Mouse (Mus musculus): ENCODE measurements around the gene Lrrc75a.

DNA sequence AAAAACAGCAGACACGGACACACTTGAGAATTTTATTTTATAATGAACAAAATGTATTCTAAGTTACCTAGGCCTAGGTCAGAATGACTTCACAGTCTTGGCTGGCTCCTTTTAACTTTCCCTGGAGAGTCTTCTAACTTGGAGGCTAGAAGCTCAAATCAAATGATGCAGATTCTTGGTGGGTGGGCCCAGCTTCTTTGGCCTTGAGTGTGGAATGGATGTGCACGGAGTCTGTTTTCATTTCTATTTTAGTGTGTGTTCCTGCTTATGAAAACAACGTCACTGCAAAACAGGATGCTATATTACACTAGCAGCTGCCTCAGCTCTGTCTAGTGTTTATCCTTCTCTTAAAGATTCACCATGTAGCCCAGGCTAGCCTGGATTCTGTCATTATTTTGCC lies 12.9 kb downstream of the Lrrc75a start:
- TF ChIP-seq POLR2A (IDR thresholded peaks at IDR 0.05; ENCODE audit: insufficient read depth, low read length) (no peak), EP300 (IDR thresholded peaks at IDR 0.05; ENCODE audit: insufficient read depth, low read depth, low read length) (no peak), CTCF (IDR thresholded peaks at IDR 0.05; ENCODE audit: low read depth, low read length) (no peak)

Measured in ES-Bruce4 (cell line).